Mouse (Mus musculus) MEL (cell line): ENCODE results near the gene Rpa2. TPM values are rescaled to one million over a fixed set of nuclear protein-coding genes. Genes with fewer than 3 reads are reported as not detected.
"Not testable (repeated sequence)": the region's sequence is repeated elsewhere in the genome, so short reads cannot be mapped to it uniquely, and the experiment has no call there.

Experiments used
- DNase-seq: peaks from one replicate; pipeline ENCODE4 v3.0.0; 2011; ENCODE audit warnings: low read depth, low spot score
- H3K27ac ChIP-seq: 2 replicates; pipeline ENCODE4 v1.5.1; 2012; ENCODE audit warnings: low read depth, mild to moderate bottlenecking, control low read depth, low read length, moderate library complexity; ENCODE audit not compliant: control insufficient read depth
- H3K27me3 ChIP-seq, 2 experiments: fragments of 150-350 bp in 1 of 2; sonication (generic) in 1 of 2; 2 replicates each; pipeline ENCODE4 v1.6.1; 2012; ENCODE audit warnings: low read length in 2 of 2, mild to moderate bottlenecking in 2 of 2, improper control_type of control experiment in 1 of 2, moderate library complexity in 1 of 2; ENCODE audit not compliant: insufficient read depth in 2 of 2, control insufficient read depth in 1 of 2
- H3K36me3 ChIP-seq, 2 experiments: 2 replicates each; pipeline ENCODE4 v1.6.1; 2012 to 2014; ENCODE audit warnings: low read length in 2 of 2, improper control_type of control experiment in 1 of 2, inconsistent platforms in 1 of 2, mild to moderate bottlenecking in 1 of 2; ENCODE audit not compliant: insufficient read depth in 2 of 2, control insufficient read depth in 1 of 2
- H3K4me1 ChIP-seq, 2 experiments: fragments of 150-350 bp in 1 of 2; sonication (generic) in 1 of 2; 2 replicates each; pipeline ENCODE4 v1.6.1; 2012; ENCODE audit warnings: low read length in 2 of 2, improper control_type of control experiment in 1 of 2, mild to moderate bottlenecking in 1 of 2; ENCODE audit not compliant: insufficient read depth in 2 of 2, control insufficient read depth in 1 of 2
- H3K4me3 ChIP-seq, 2 experiments: fragments of 150-350 bp in 1 of 2; sonication (generic) in 1 of 2; 2 replicates each; pipeline ENCODE4 v1.5.1; 2012; ENCODE audit warnings: low read depth in 2 of 2, low read length in 2 of 2, mild to moderate bottlenecking in 2 of 2, moderate library complexity in 2 of 2, control low read depth in 1 of 2, improper control_type of control experiment in 1 of 2; ENCODE audit not compliant: control insufficient read depth in 1 of 2, insufficient read depth in 1 of 2
- H3K79me2 ChIP-seq: 2 replicates; pipeline ENCODE4 v1.6.1; 2012; ENCODE audit warnings: mild to moderate bottlenecking, low read length, moderate library complexity; ENCODE audit not compliant: control insufficient read depth, poor library complexity, insufficient read depth
- H3K9ac ChIP-seq: 2 replicates; pipeline ENCODE4 v1.6.1; 2012; ENCODE audit warnings: low read depth, mild to moderate bottlenecking, control low read depth, low read length, moderate library complexity; ENCODE audit not compliant: control insufficient read depth, poor library complexity, severe bottlenecking
- H3K9me3 ChIP-seq: fragments of 150-350 bp; sonication (generic); replicated peaks from 2 replicates; pipeline ENCODE4 v1.6.1; 2012; ENCODE audit warnings: mild to moderate bottlenecking, low read length, improper control_type of control experiment, moderate library complexity; ENCODE audit not compliant: insufficient read depth
- CTCF ChIP-seq, 3 experiments: IDR thresholded peaks in 2 of 3; conservative IDR thresholded peaks in 1 of 3; 2 replicates each; pipeline ENCODE4 v1.5.1; 2011 to 2012; ENCODE audit warnings: low read length in 3 of 3, low read depth in 2 of 3, mild to moderate bottlenecking in 2 of 3, improper control_type of control experiment in 1 of 3, inconsistent platforms in 1 of 3, mixed read lengths in 1 of 3, moderate library complexity in 1 of 3; ENCODE audit not compliant: control insufficient read depth in 1 of 3, insufficient read depth in 1 of 3, poor library complexity in 1 of 3, severe bottlenecking in 1 of 3
- E2F4 ChIP-seq: IDR thresholded peaks from 2 replicates; pipeline ENCODE4 v1.6.1; 2011; ENCODE audit warnings: low read depth, low read length, improper control_type of control experiment, borderline replicate concordance
- ETS1 ChIP-seq: IDR thresholded peaks from 2 replicates; pipeline ENCODE4 v1.6.1; 2012; ENCODE audit warnings: low read depth, mild to moderate bottlenecking, inconsistent platforms, low read length, improper control_type of control experiment, moderate library complexity
- HCFC1 ChIP-seq: IDR thresholded peaks from 2 replicates; pipeline ENCODE4 v1.6.1; 2012; ENCODE audit warnings: low read depth, mild to moderate bottlenecking, inconsistent platforms, low read length, improper control_type of control experiment, moderate library complexity
- KAT2A ChIP-seq: conservative IDR thresholded peaks from 2 replicates; pipeline ENCODE4 v1.6.1; 2012; ENCODE audit warnings: low read depth, low read length, improper control_type of control experiment, inconsistent platforms
- MAFK ChIP-seq: IDR thresholded peaks from 2 replicates; pipeline ENCODE4 v1.6.1; 2011; ENCODE audit warnings: low read depth, mild to moderate bottlenecking, low read length, improper control_type of control experiment, borderline replicate concordance
- MEF2A ChIP-seq: IDR thresholded peaks from 2 replicates; pipeline ENCODE4 v1.6.1; 2014; ENCODE audit warnings: low read depth, mild to moderate bottlenecking, inconsistent platforms, low read length, improper control_type of control experiment; ENCODE audit not compliant: poor library complexity, insufficient replicate concordance, severe bottlenecking; ENCODE audit errors: extremely low read depth
- MXI1 ChIP-seq: IDR thresholded peaks from 2 replicates; pipeline ENCODE4 v1.6.1; 2011; ENCODE audit warnings: mild to moderate bottlenecking, low read depth, low read length, improper control_type of control experiment
- RAD21 ChIP-seq: IDR thresholded peaks from 2 replicates; pipeline ENCODE4 v1.6.1; 2011; ENCODE audit warnings: mild to moderate bottlenecking, low read depth, low read length, improper control_type of control experiment
- SMC3 ChIP-seq: IDR thresholded peaks from 2 replicates; pipeline ENCODE4 v1.6.1; 2011; ENCODE audit warnings: low read depth, low read length, improper control_type of control experiment
- TCF12 ChIP-seq: IDR thresholded peaks from 2 replicates; pipeline ENCODE4 v1.6.1; 2014; ENCODE audit warnings: low read depth, mild to moderate bottlenecking, inconsistent platforms, low read length, improper control_type of control experiment, moderate library complexity
- ZC3H11A ChIP-seq: IDR thresholded peaks from 2 replicates; pipeline ENCODE4 v1.6.1; 2012; ENCODE audit warnings: low read depth, mild to moderate bottlenecking, inconsistent platforms, low read length, improper control_type of control experiment
- ZMIZ1 ChIP-seq: IDR thresholded peaks from 2 replicates; pipeline ENCODE4 v1.6.1; 2012; ENCODE audit warnings: low read depth, mild to moderate bottlenecking, inconsistent platforms, low read length, improper control_type of control experiment, moderate library complexity
- polyA plus RNA-seq, 2 experiments: library from polyadenylated mRNA; stranded (reverse) in 1 of 2; unstranded in 1 of 2; fragments of >175 nt in 1 of 2; fragments of >200 nt in 1 of 2; gene quantifications; 2 replicates each; pipeline versions ENCODE4 v1.2.1 to v1.2.4; 2012; ENCODE audit warnings: low replicate concordance in 2 of 2, low read depth in 1 of 2; ENCODE audit not compliant: insufficient read length in 2 of 2, insufficient read depth in 1 of 2, missing spikeins in 1 of 2
- total RNA-seq: library from RNA; depleted of rRNA; stranded (reverse); fragments of 300-350 nt; gene quantifications from 2 replicates; pipeline ENCODE4 v1.2.3, GENCODE M21; 2012

The Rpa2 gene
- total and polyA plus RNA-seq, 3 experiments: 103 to 119 TPM; not detected in 1

- H3K9me3 ChIP-seq: no peaks in the 10 kb centered on the region
- peaks cover 3 to 4% of the 10 kb centered on the region in 2 experiments for H3K27me3 ChIP-seq
- no peak for DNase-seq
- H3K4me1 ChIP-seq: peaks cover 0 to 4% of the 10 kb centered on the region in 2 experiments; a peak in 1 of 4 replicates
- peaks cover 0 to 1% of the 10 kb centered on the region in 2 experiments; a peak in 2 of 4 replicates for H3K36me3 ChIP-seq
- H3K79me2 ChIP-seq: no peaks in the 10 kb centered on the region
- H3K27ac ChIP-seq: no peak overlapping the region
- TF ChIP-seq MEF2A (no peak), RAD21 (no peak), HCFC1 (no peak)
- H3K4me3 ChIP-seq: no peak overlapping the region
- H3K9ac ChIP-seq: no peak overlapping the region
These were observed 5.5 kb upstream of the Rpa2 start for GRCm38 (mm10) chr4:132762602-132763001.

DNA sequence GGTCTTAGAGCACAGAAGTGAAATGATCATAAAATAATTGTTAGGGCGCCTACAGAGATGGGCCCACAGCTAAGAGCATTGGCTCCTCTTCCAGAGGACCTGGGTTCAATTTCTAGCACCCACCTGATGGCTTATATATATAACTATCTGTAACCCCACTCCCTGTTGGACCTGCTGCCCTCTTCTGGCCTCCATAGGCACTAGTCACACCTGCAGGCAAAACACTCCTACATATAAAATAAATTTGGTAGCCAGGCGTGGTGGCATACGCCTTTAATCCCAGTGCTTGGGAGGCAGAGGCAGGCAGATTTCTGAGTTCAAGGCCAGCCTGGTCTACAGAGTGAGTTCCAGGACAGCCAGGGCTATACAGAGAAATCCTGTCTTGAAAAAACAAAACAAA is 5.0 kb upstream of the Rpa2 start:
- H3K9ac ChIP-seq, H3K4me3 ChIP-seq, H3K27me3 ChIP-seq, H3K36me3 ChIP-seq, H3K79me2 ChIP-seq, H3K27ac ChIP-seq, DNase-seq, H3K9me3 ChIP-seq: not testable (repeated sequence)
- peak in 2 of 3 experiments; percentile 34 to 49; a peak in 4 of 6 replicates for TF ChIP-seq CTCF (IDR thresholded peaks at IDR 0.05 in 2 of 3, conservative IDR thresholded peaks at IDR 0.05 in 1 of 3; ENCODE audit: control insufficient read depth in 1 of 3, insufficient read depth in 1 of 3, low read depth in 2 of 3, low read length in 3 of 3, poor library complexity in 1 of 3, severe bottlenecking in 1 of 3)
- peak; percentile 35 for TF ChIP-seq SMC3
- TF ChIP-seq RAD21: peak; percentile 11; the same call in 1 of the 2 replicates
- TF ChIP-seq, all 39 proteins: peak for 3; not testable (repeated sequence) for 36
- H3K4me1 ChIP-seq: not testable (repeated sequence)

DNA sequence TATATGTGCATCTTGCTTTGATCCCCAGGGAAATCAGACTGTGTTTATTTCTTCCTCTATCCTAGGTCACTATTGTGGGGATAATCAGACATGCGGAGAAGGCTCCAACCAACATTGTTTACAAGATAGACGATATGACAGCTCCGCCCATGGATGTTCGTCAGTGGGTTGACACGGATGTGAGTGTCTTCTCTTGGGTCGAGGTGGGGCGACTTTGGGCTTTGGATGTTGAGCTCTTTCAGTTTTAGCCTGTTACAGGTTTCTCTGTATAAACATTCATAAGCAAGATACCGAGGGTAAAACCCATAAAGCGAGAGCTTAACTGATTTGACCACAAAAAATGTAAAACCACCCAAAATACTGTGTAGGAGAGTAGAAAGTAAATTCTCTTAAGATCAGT is 3.6 kb downstream of the Rpa2 start:
- Histone ChIP-seq H3K9me3 (no peaks in the 10 kb centered on the region), H3K79me2 (peaks cover 16% of the 10 kb centered on the region), H3K27me3 (no peaks in the 10 kb centered on the region), H3K4me1 (peaks cover 0 to 9% of the 10 kb centered on the region in 2 experiments; a peak in 2 of 4 replicates), H3K4me3 (no peak overlapping the region), H3K9ac (no peak overlapping the region), H3K27ac (no peak overlapping the region), H3K36me3 (peaks cover 11 to 29% of the 10 kb centered on the region in 2 experiments)
- DNase-seq: no peak
- TF ChIP-seq KAT2A (no peak), ZMIZ1 (no peak), ZC3H11A (no peak), CTCF (IDR thresholded peaks at IDR 0.05 in 2 of 3, conservative IDR thresholded peaks at IDR 0.05 in 1 of 3; ENCODE audit: control insufficient read depth in 1 of 3, insufficient read depth in 1 of 3, low read depth in 2 of 3, low read length in 3 of 3, poor library complexity in 1 of 3, severe bottlenecking in 1 of 3) (no peak), MXI1 (no peak), TCF12 (no peak), MAFK (no peak), ETS1 (no peak), E2F4 (no peak)
